ENCODE assay signal across 23 mouse cellular contexts in the genomic region with DNA sequence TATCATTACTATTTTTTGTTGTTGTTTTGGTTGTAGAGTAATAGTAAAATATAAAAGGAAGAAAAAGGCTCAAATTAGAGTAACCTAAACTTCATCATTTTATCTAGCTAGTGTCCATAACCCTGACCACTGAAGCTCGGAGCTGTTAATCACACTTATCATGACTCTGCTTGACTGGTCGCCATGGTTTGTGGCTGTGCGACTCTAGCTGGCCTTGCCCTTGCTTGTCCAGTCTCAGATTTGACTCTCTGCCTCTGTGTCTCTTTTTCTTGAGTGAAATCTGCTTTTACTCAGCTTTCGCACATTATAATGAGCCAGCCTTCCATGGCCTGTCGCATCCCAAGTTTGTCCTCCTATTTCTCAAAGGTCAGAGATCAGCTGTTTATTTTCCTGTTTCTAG.
"Had no signal": no experiment of that assay in that cellular context is flagged by ENCODE, and none has a peak within 500 bp of the region (broad histone marks: within the 10 kb centered on the region; RNA-seq: fewer than 3 reads in every experiment).

No protein-coding gene starts in this region.

- H3K4me2 ChIP-seq: heart, embryonic 13.5 days; heart, embryonic 15.5 days; hindbrain, embryonic 13.5 days; hindbrain, embryonic 15.5 days; limb, embryonic 13.5 days; limb, embryonic 15.5 days; liver, embryonic 12.5 days had no signal

- H3K9ac ChIP-seq: heart, embryonic 13.5 days; heart, embryonic 15.5 days; hindbrain, embryonic 13.5 days; hindbrain, embryonic 15.5 days; limb, embryonic 13.5 days; limb, embryonic 15.5 days; liver, embryonic 12.5 days; liver, embryonic 14.5 days had no signal

- ATAC-seq: hindbrain, postnatal 0 days; intestine, embryonic 16.5 days; liver, embryonic 12.5 days had no signal

- H3K36me3 ChIP-seq: heart, embryonic 15.5 days; liver, embryonic 12.5 days had no signal

- H3K27ac ChIP-seq: heart, embryonic 10.5 days; heart, embryonic 13.5 days; heart, embryonic 15.5 days; hindbrain, embryonic 13.5 days; hindbrain, embryonic 15.5 days; hindbrain, postnatal 0 days; limb, embryonic 13.5 days; limb, embryonic 15.5 days; liver, embryonic 12.5 days; liver, embryonic 14.5 days had no signal

- H3K27me3 ChIP-seq: heart, embryonic 13.5 days; heart, embryonic 15.5 days; hindbrain, embryonic 13.5 days; hindbrain, embryonic 15.5 days; limb, embryonic 13.5 days; limb, embryonic 15.5 days; liver, embryonic 12.5 days had no signal

- DNase-seq: gastrocnemius, postnatal 14 days; gastrocnemius, postnatal 36 days; heart, adult 18-20 months; heart, postnatal 14 days; heart, postnatal 36 days; kidney, adult 11 months; kidney, adult 9 months; kidney, postnatal 10 days; kidney, postnatal 25 days; layer of hippocampus, adult 9-11 months; layer of hippocampus, postnatal 36 days; left cerebral cortex, postnatal 4 days had no signal

- H3K4me3 ChIP-seq: heart, embryonic 10.5 days; heart, embryonic 13.5 days; heart, embryonic 15.5 days; hindbrain, embryonic 13.5 days; hindbrain, embryonic 15.5 days; limb, embryonic 13.5 days; limb, embryonic 15.5 days; liver, embryonic 12.5 days had no signal

- H3K4me1 ChIP-seq: heart, embryonic 10.5 days; hindbrain, embryonic 13.5 days; limb, embryonic 15.5 days; liver, embryonic 12.5 days had no signal

- H3K9me3 ChIP-seq: heart, embryonic 10.5 days; heart, embryonic 13.5 days; heart, embryonic 15.5 days; hindbrain, embryonic 13.5 days; hindbrain, embryonic 15.5 days; limb, embryonic 13.5 days; limb, embryonic 15.5 days; liver, embryonic 12.5 days had no signal
